Mouse (Mus musculus): ENCODE results near the gene Zmat5. TPM values are rescaled to one million over a fixed set of nuclear protein-coding genes. Genes with fewer than 3 reads are reported as not detected.

The Zmat5 gene
- polyA plus RNA-seq, 1 experiment from 2014 or later: 57.3 TPM

- H3K36me3 ChIP-seq (replicated peaks; ENCODE audit: control insufficient read depth, insufficient read depth): peaks cover 58% of the 10 kb centered on the region
- ATAC-seq (ENCODE audit: low FRiP score): no peak
Observed at GRCm38 (mm10) chr11:4675693-4676092, 28.8 kb upstream of the Zmat5 start.

GRCm38 (mm10) chr11:4677250-4677872 is 27.1 kb upstream of the Zmat5 start:
- DNase-seq (ENCODE audit: low spot score): no peak
- Histone ChIP-seq H3K36me3 (replicated peaks; ENCODE audit: control insufficient read depth, insufficient read depth) (peaks cover 73% of the 10 kb centered on the region), H3K27ac (no peak overlapping the region), H3K4me2 (replicated peaks) (no peak overlapping the region), H3K9ac (no peak overlapping the region), H3K4me3 (replicated peaks; ENCODE audit: low read length) (no peak overlapping the region), H3K27me3 (ENCODE audit: control insufficient read depth, insufficient read depth, low read length) (no peaks in the 10 kb centered on the region), H3K9me3 (ENCODE audit: control insufficient read depth, low read length) (no peaks in the 10 kb centered on the region), H3K4me1 (replicated peaks; ENCODE audit: control insufficient read depth, insufficient read depth, low read length) (no peaks in the 10 kb centered on the region; the same call in 1 of the 2 replicates)
- WGBS: 81% methylated on average over 7 of the region's 7 CpGs
- ATAC-seq (ENCODE audit: low FRiP score): no peak

More at GRCm38 (mm10) chr11:4675693-4676092, 28.8 kb upstream of the Zmat5 start:
- no peaks in the 10 kb centered on the region for H3K9me3 ChIP-seq (ENCODE audit: control insufficient read depth, low read length)
- no peak overlapping the region for H3K4me2 ChIP-seq (replicated peaks)
- DNase-seq (ENCODE audit: low spot score): no peak
- WGBS: 96% methylated on average over 6 of the region's 6 CpGs
- no peak overlapping the region for H3K9ac ChIP-seq
- H3K4me3 ChIP-seq (replicated peaks; ENCODE audit: low read length): no peak overlapping the region
- H3K27me3 ChIP-seq (ENCODE audit: control insufficient read depth, insufficient read depth, low read length): no peaks in the 10 kb centered on the region
- no peaks in the 10 kb centered on the region; the same call in 1 of the 2 replicates for H3K4me1 ChIP-seq (replicated peaks; ENCODE audit: control insufficient read depth, insufficient read depth, low read length)
- no peak overlapping the region for H3K27ac ChIP-seq

- H3K9ac ChIP-seq: no peak overlapping the region
- H3K9me3 ChIP-seq (ENCODE audit: control insufficient read depth, low read length): no peaks in the 10 kb centered on the region
- H3K4me1 ChIP-seq (replicated peaks; ENCODE audit: control insufficient read depth, insufficient read depth, low read length): no peaks in the 10 kb centered on the region; the same call in 1 of the 2 replicates
- H3K27me3 ChIP-seq (ENCODE audit: control insufficient read depth, insufficient read depth, low read length): no peaks in the 10 kb centered on the region
- H3K36me3 ChIP-seq (replicated peaks; ENCODE audit: control insufficient read depth, insufficient read depth): peaks cover 79% of the 10 kb centered on the region
- WGBS: 76% methylated on average over 13 of the region's 13 CpGs
- H3K4me2 ChIP-seq (replicated peaks): no peak overlapping the region
- DNase-seq (ENCODE audit: low spot score) (no peak), ATAC-seq (ENCODE audit: low FRiP score) (peak; percentile 60; the same call in 1 of the 2 replicates)
- no peak overlapping the region for H3K27ac ChIP-seq
- H3K4me3 ChIP-seq (replicated peaks; ENCODE audit: low read length): no peak overlapping the region
Observed at GRCm38 (mm10) chr11:4678700-4679440, 25.6 kb upstream of the Zmat5 start.

GRCm38 (mm10) chr11:4679441-4679832 is 25.0 kb upstream of the Zmat5 start:
- 93% methylated on average over 12 of the region's 12 CpGs for WGBS
- no peak overlapping the region for H3K27ac ChIP-seq
- ATAC-seq (ENCODE audit: low FRiP score): no peak

GRCm38 (mm10) chr11:4680126-4680525 is 24.4 kb upstream of the Zmat5 start:
- no peaks in the 10 kb centered on the region; the same call in 1 of the 2 replicates for H3K4me1 ChIP-seq (replicated peaks; ENCODE audit: control insufficient read depth, insufficient read depth, low read length)
- H3K9me3 ChIP-seq (ENCODE audit: control insufficient read depth, low read length): no peaks in the 10 kb centered on the region
- H3K27ac ChIP-seq: no peak overlapping the region
- no peaks in the 10 kb centered on the region for H3K27me3 ChIP-seq (ENCODE audit: control insufficient read depth, insufficient read depth, low read length)
- H3K9ac ChIP-seq: no peak overlapping the region
- H3K4me3 ChIP-seq (replicated peaks; ENCODE audit: low read length): no peak overlapping the region
- DNase-seq (ENCODE audit: low spot score): no peak
- H3K4me2 ChIP-seq (replicated peaks): no peak overlapping the region
- WGBS: 50% methylated on average over 3 of the region's 3 CpGs
- H3K36me3 ChIP-seq (replicated peaks; ENCODE audit: control insufficient read depth, insufficient read depth): peaks cover 80% of the 10 kb centered on the region
- ATAC-seq (ENCODE audit: low FRiP score): no peak

More at GRCm38 (mm10) chr11:4679441-4679832, 25.0 kb upstream of the Zmat5 start:
- no peak overlapping the region for H3K9ac ChIP-seq
- no peaks in the 10 kb centered on the region for H3K9me3 ChIP-seq (ENCODE audit: control insufficient read depth, low read length)
- no peak overlapping the region for H3K4me3 ChIP-seq (replicated peaks; ENCODE audit: low read length)
- H3K4me2 ChIP-seq (replicated peaks): no peak overlapping the region
- peaks cover 79% of the 10 kb centered on the region for H3K36me3 ChIP-seq (replicated peaks; ENCODE audit: control insufficient read depth, insufficient read depth)
- no peaks in the 10 kb centered on the region; the same call in 1 of the 2 replicates for H3K4me1 ChIP-seq (replicated peaks; ENCODE audit: control insufficient read depth, insufficient read depth, low read length)
- no peak for DNase-seq (ENCODE audit: low spot score)
- H3K27me3 ChIP-seq (ENCODE audit: control insufficient read depth, insufficient read depth, low read length): no peaks in the 10 kb centered on the region

- Histone ChIP-seq H3K27me3 (ENCODE audit: control insufficient read depth, insufficient read depth, low read length) (no peaks in the 10 kb centered on the region), H3K4me3 (replicated peaks; ENCODE audit: low read length) (no peak overlapping the region), H3K36me3 (replicated peaks; ENCODE audit: control insufficient read depth, insufficient read depth) (peaks cover 59% of the 10 kb centered on the region), H3K9ac (no peak overlapping the region), H3K9me3 (ENCODE audit: control insufficient read depth, low read length) (no peaks in the 10 kb centered on the region), H3K27ac (no peak overlapping the region), H3K4me2 (replicated peaks) (no peak overlapping the region), H3K4me1 (replicated peaks; ENCODE audit: control insufficient read depth, insufficient read depth, low read length) (no peaks in the 10 kb centered on the region; the same call in 1 of the 2 replicates)
- ATAC-seq (ENCODE audit: low FRiP score): no peak
- no peak for DNase-seq (ENCODE audit: low spot score)
- 95% methylated on average over 6 of the region's 6 CpGs for WGBS
Observed at GRCm38 (mm10) chr11:4683516-4683915, 21.0 kb upstream of the Zmat5 start.

- WGBS: 76% methylated on average over 6 of the region's 6 CpGs
- Histone ChIP-seq H3K27ac (no peak overlapping the region), H3K4me2 (replicated peaks) (no peak overlapping the region), H3K4me1 (replicated peaks; ENCODE audit: control insufficient read depth, insufficient read depth, low read length) (no peaks in the 10 kb centered on the region; the same call in 1 of the 2 replicates), H3K4me3 (replicated peaks; ENCODE audit: low read length) (no peak overlapping the region), H3K9me3 (ENCODE audit: control insufficient read depth, low read length) (no peaks in the 10 kb centered on the region), H3K27me3 (ENCODE audit: control insufficient read depth, insufficient read depth, low read length) (no peaks in the 10 kb centered on the region), H3K9ac (no peak overlapping the region), H3K36me3 (replicated peaks; ENCODE audit: control insufficient read depth, insufficient read depth) (peaks cover 53% of the 10 kb centered on the region)
- DNase-seq (ENCODE audit: low spot score) (no peak), ATAC-seq (ENCODE audit: low FRiP score) (no peak)
Observed at GRCm38 (mm10) chr11:4684186-4684585, 20.3 kb upstream of the Zmat5 start.

GRCm38 (mm10) chr11:4685071-4685470 is 19.4 kb upstream of the Zmat5 start:
- ATAC-seq (ENCODE audit: low FRiP score): no peak
- Histone ChIP-seq H3K4me2 (replicated peaks) (no peak overlapping the region), H3K4me1 (replicated peaks; ENCODE audit: control insufficient read depth, insufficient read depth, low read length) (no peaks in the 10 kb centered on the region), H3K9ac (no peak overlapping the region), H3K27me3 (ENCODE audit: control insufficient read depth, insufficient read depth, low read length) (no peaks in the 10 kb centered on the region), H3K36me3 (replicated peaks; ENCODE audit: control insufficient read depth, insufficient read depth) (peaks cover 48% of the 10 kb centered on the region), H3K9me3 (ENCODE audit: control insufficient read depth, low read length) (no peaks in the 10 kb centered on the region), H3K4me3 (replicated peaks; ENCODE audit: low read length) (no peak overlapping the region), H3K27ac (no peak overlapping the region)
- WGBS: 74% methylated on average over 4 of the region's 4 CpGs
- no peak for DNase-seq (ENCODE audit: low spot score)

- Histone ChIP-seq H3K36me3 (replicated peaks; ENCODE audit: control insufficient read depth, insufficient read depth) (peaks cover 44% of the 10 kb centered on the region), H3K9ac (no peak overlapping the region), H3K27ac (no peak overlapping the region), H3K9me3 (ENCODE audit: control insufficient read depth, low read length) (no peaks in the 10 kb centered on the region), H3K4me1 (replicated peaks; ENCODE audit: control insufficient read depth, insufficient read depth, low read length) (no peaks in the 10 kb centered on the region), H3K4me2 (replicated peaks) (no peak overlapping the region), H3K27me3 (ENCODE audit: control insufficient read depth, insufficient read depth, low read length) (no peaks in the 10 kb centered on the region), H3K4me3 (replicated peaks; ENCODE audit: low read length) (no peak overlapping the region)
- no peak for ATAC-seq (ENCODE audit: low FRiP score)
- 89% methylated on average over 5 of the region's 5 CpGs for WGBS
- no peak for DNase-seq (ENCODE audit: low spot score)
Observed at GRCm38 (mm10) chr11:4685510-4685909, 19.0 kb upstream of the Zmat5 start.
